Mouse (Mus musculus) cortical plate, adult 2 months (tissue): ENCODE data around the gene Tmem237.

Experiments
- CTCF ChIP-seq: fragments of 200-500 bp; IDR thresholded peaks from 2 replicates; pipeline ENCODE4 v1.5.1; 2011; ENCODE audit warnings: mild to moderate bottlenecking, control low read depth, low read length; ENCODE audit not compliant: insufficient read depth; ENCODE audit errors: extremely low read depth
- POLR2A ChIP-seq: fragments of 200-500 bp; IDR thresholded peaks from 2 replicates; pipeline ENCODE4 v1.6.1; 2011; ENCODE audit warnings: mild to moderate bottlenecking, low read length, control low read depth; ENCODE audit not compliant: insufficient read depth; ENCODE audit errors: extremely low read depth

DNA sequence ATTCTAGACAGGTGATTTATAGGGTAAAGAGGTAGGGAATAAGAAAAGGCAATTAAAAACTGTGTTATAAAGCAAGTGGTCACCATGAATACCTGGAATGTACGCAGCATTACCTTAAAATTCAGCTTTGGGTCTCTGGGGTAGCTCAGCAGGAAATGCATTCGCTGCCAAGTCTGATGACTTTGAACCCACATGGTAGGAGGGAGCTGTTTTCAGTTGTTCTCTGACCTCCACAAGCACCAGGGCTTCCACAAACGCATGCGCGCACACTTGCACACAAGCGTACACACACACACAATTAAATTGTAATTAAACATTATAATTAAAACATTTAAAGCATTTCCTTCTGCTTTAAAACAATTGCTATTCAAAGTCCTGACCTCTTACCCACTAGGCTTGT lies 40.7 kb upstream of the Tmem237 start:
- TF ChIP-seq POLR2A, result no peak
- no peak for TF ChIP-seq CTCF
